Mouse (Mus musculus) layer of hippocampus, adult 9-10 months (tissue): ENCODE results near the gene Usmg5.
A peak's percentile ranks its signal among the peaks of the same experiment; 100 is the strongest.

Source experiments
- DNase-seq: peaks from one replicate; pipeline ENCODE4 v3.0.0; 2022; ENCODE audit warnings: low spot score

The Usmg5 gene

DNA sequence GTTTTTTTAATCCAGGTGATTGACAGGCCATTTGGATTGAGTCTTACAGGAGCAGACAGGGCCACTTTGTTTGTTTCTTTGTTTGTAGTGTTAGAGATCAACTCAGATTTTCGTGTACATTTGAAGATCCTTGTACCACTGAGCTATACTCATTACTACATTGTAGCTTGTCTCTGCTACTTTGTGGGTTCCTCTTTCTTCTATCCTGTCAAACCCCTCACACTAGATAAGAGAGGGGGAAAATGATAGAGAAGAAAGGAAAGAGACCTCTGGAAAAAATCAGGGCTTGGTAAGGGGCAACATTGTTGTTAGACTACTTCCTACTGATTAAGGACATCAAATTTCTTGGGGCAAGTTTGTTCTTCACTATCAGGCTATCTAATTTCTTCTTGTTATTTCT lies 32.8 kb downstream of the Usmg5 start:
- no peak for DNase-seq

DNA sequence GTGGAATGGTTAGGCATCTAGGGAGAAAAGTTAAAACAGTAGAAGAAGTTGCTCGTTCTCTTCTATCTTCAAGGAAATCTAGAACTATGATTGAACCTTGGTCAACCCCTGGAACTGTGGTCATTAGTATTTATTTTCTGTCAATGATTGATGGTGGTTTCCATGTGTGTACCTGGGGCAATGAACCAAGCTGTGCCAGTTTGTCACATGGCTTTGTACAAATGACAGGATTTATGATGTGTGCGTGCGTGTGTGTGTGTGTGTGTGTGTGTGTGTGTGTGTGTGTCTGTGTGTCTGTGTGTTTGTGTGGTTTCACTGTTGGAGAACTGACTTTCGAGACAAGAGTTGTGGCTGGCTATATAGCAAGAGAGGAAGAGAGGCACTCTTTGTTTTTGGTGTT lies 37.0 kb downstream of the Usmg5 start:
- DNase-seq, result no peak

DNA sequence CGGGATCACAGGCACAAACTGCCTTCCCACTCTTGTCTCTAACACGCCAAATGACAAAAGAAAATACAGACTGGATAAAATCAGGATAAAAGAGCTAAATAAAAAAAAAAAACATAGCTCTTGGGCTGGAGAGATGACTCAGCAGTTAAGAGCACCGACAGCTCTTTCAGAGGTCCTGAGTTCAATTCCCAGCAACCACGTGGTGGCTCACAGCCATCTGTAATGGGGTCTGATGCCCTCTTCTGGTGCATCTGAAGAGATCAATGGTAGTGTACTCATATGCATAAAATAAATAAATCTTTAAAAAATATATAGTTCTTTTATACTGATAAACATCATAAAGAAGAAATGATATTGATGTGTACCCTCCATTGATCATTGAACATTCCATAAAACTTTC lies 37.5 kb downstream of the Usmg5 start:
- no peak for DNase-seq

DNA sequence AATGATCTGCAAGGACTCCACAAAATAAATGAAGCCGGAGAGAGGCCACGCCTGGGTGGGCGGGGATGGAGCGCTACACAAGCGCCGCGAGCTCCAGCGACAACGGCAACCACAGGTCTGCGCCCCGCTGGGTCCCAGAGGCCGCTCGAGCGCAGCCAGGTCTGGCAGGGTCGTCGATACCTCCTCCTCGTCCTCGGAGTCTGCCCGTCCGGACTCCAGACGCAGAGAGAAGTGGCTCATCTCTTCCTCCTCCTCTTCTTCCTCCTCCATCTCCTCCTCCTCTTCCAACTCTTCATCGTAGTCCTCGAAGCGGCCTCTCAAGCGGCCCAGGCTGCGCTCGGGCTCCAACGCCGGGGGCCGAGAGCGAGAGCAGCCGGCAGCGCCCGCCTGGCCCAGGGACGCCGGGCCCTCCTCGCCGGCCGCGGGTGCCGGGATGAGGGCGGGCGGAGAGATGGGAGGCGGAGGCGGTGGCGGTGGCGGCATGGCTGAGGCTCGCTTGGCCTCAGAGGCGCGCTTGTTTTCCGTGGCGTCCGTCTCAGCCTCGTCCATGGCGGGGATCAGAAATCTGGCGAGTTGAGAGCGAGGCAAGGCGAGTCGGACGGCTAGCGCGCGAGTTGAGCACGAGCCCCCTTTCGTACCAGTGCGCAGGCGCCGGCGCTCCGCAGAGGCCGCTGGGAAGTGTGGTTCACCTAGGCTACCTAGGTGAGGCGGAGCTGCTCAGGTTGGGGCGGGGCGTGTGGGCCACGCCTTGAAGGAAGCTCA lies 40.0 kb downstream of the Usmg5 start, which contains the start of gene Pcgf6:
Gene Pcgf6 (minus strand): TSS at position 636 of the 762 bp plus-strand sequence.
- peak; percentile 18 for DNase-seq

DNA sequence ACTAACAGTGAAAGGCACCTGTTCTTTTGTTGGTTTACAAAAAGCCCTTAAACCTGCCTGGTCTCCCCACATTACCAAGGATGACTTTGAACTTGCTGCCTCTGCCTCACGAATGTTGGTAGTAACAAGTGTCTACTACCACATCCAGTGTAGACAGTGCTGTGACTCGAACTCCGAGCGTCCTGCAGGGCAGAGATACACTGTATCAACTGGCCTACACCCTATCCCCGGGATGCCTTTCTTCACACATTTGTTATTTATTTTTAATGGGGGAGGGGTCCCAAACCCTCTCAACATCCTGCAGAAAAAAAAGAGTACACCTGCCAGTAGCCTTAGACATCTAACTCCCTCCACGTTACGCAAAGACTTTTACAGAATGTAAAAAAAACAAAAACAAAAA lies 40.6 kb downstream of the Usmg5 start:
- no peak for DNase-seq

DNA sequence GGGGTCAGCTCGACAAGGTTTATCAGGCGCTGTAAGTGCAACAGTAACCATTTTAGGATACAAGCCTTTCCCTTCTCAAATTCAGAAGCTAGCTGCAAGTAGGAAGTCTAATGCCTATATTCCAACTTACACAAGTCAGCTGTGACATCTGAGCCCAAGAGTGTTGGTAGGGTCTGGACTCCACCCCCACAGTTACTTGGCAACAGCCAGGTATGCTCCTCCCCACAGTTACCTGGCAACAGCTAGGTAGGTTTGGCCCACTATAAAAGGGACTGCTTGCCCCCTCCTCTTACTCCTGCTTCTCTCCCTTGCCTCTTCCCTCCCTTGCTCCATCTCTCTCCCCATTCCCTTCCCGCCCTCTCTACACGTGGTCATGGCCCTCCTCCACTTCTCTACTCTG lies 41.4 kb downstream of the Usmg5 start:
- DNase-seq, result no peak

DNA sequence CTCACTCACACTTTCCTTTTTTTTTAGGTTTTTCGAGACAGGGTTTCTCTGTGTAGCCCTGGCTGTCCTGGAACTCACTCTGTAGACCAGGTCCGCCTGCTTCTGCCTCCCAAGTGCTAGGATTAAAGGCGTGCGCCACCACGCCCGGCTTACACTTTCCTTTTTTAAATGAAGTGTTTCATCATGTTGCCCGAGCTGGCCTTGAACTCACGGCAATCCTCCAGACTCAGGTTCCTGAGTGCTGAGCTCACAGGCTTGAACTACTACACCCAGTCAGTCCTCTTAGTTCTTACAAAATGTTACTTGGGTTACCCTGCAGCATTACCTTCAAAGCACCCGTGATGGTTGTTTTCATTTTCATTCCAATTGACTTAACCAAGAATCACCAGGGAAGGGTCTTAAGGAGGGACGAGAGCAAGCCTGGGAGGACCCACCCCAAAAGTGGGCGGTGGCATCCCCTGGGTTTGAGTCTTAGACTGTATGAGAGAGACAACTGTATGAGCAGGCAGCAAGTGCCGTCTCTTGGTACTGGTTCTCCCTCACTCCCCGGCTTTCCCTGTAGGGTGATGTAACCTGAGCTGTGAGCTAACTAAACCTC lies 43.1 kb downstream of the Usmg5 start:
- DNase-seq, result no peak

DNA sequence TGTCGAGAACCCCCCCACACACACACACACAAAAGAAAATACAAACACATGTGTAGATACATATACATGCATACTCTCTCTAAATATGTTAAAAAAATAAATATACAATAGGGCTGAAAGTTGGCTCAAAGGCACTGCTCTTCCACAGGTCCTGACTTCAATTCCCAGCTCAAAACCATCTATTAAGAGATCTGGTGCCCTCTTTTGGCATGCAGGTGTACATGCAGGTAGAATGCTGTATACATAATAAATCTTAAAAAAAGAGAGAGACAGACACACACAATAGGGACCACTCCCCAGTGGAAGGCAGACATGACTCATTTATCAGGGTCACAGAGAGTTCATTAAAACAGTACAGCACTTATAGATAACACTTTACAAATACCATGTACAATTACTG lies 44.1 kb downstream of the Usmg5 start:
- no peak for DNase-seq

DNA sequence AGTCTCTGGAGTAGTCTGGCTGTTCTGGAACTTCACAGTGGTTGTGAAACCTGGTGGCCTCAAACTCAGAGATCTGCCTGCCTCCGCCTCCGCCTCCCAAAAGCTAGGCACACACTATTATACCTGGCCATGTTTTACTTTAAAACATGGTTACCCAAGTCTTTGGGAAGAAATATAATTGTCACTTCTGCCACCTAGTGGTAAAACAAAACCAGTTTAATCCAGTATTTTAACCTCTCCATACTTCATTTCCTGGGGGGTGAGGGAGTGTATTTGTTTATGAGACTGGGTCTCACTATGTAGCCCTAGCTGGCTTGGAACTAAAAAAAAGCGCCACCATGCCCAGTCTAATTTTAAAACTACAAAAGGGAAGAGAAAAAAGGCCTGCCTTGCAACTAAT lies 46.8 kb downstream of the Usmg5 start:
- DNase-seq, result no peak

DNA sequence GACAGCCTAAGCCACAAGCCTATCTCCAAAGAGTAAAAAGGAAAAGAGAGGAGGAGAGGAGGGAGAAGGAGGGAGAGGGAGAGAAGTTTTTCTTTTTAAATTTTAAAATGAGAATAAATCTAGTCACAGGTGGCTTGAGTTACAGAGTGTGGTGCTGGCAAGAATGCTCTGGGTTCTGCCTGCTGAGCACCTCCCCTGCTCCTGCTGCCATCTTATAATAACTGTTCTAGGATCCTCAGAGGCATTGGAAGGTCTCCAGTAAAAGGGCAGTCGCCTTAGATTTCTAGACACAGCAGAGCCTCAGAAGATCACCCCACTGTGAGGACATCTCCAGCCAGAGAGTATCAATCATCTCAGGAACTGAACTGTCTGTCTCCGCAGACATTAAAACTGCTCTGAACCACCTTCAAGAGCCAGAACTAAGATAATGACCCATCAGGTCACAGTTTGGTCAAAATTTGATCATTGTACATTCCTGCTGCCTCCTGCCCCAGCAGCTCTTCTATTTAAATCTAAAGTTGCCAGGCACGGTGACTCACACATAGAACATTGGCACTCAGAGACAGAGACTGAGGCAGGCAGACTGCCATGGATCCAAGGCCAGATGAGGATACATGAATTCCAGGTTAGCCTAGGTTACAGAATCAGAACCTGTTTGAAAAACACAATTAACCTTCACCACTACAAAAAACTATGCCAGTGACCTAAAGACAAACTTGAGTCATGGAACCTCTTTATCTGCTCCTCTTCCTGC lies 49.5 kb downstream of the Usmg5 start:
- DNase-seq, result no peak

DNA sequence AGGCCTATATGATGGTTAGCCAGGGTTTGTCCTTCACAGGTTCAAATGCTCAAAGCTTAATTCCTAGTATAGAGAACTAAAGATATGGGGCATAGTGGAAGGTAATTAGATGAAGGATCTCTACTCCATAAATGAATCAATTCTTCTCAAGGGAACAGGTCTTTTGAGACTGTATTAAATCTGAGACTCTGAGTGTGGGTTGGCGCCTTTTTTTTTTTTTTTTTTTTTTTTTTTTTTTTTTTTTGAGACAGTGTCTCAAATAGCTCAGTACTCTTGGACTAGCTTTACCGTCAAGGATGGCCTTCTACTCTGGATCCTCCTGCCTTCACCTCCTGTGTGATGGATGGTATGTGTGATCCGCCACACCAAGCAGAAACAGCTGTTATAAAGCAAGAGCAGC lies 53.9 kb downstream of the Usmg5 start:
- DNase-seq, result no peak

DNA sequence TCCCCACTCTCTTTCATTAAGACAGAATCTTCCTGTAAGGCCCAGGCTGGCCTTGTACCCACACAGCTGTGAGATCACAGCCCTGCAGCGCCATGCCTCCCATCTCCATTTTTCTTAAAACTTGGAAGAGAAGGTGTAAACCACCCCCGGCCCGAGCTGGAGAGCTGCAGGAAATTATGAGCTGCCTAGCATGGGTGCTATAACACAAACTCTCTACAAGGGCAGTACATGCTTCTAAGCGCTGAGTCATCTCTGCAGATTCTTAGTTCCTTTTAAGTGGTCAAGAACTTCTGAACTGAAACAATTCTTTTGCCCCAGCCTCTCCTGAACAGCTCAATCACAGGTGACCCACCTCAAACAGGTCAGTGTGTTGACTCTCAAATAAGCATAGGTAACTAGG lies 55.5 kb downstream of the Usmg5 start:
- DNase-seq, result no peak
